Mouse (Mus musculus) layer of hippocampus, adult 11-12 months (tissue): Measurements from ENCODE around the gene Psg23.
"Not testable (repeated sequence)": the region's sequence is repeated elsewhere in the genome, so short reads cannot be mapped to it uniquely, and the experiment has no call there.

Experiments
- DNase-seq: peaks from one replicate; pipeline ENCODE4 v3.0.0; 2022; ENCODE audit warnings: low spot score

Psg23 gene

DNA sequence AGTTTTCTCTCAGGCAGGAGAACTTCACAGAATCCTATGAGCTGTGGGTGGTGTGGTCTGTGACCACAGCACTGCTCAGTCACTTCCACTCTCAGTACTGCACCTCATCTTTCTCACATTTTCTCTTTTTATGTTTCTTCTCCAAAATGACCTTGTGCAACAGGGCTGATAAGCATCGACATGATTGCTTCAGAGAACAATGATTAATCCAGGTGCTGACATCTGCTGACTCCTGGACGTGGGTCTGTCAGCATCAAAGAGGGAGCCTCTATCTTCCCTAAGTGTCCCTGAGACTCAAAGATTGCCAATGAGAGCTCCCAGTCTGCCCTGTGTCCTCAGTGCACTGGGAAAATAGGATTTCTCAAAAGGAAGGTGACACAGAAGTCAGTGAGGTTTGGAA is at the start of gene Psg23:
Gene Psg23, minus strand, starts transcription at position 101 of the 400 bp plus-strand sequence.
- not testable (repeated sequence) for DNase-seq

DNA sequence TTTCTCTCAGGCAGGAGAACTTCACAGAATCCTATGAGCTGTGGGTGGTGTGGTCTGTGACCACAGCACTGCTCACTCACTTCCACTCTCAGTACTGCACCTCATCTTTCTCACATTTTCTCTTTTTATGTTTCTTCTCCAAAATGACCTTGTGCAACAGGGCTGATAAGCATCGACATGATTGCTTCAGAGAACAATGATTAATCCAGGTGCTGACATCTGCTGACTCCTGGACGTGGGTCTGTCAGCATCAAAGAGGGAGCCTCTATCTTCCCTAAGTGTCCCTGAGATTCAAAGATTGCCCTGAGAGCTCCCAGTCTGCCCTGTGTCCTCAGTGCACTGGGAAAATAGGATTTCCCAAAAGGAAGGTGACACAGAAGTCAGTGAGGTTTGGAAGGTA is 40.3 kb upstream of the Psg23 start, which contains the start of gene Psg21:
Gene Psg21, minus strand, starts transcription at position 101 of the 400 bp plus-strand sequence.
- not testable (repeated sequence) for DNase-seq

DNA sequence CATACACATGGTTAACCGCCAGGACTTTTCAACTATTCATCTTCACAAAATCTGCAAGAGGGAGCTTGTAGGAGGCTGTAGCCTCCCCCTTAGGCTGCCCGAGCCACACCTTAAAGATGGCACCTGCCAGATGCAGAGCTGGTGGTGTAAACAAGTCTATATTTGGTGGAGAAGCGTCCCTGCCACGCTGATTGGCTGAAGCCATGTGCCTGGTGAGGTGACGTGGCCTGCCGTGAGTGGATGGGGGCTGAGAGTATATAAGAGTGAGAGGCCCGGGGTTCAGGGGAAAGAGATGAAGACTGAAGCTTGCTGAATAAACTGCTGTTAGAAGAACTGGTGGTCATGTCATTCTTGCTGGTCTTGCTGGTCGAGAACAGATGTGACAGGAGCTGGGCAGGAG is 10.6 kb upstream of the Psg23 start:
- DNase-seq: not testable (repeated sequence)

DNA sequence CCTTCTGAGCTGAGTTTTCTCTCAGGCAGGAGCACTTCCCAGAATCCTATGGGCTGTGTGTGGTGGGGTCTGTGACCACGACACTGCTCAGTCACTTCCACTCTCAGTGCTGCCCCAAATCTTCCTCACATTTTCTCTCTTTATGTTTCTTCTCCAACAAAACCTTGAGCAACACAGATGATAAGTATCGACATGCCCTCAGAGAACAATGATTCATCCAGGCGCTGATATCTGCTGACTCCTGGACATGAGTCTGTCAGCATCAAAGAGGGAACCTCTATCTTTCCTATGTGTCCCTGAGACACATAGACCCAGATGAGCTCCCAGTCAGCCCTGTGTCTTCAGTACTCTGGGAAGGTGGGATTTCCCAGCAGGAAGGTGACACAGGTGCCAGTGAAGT is 49.1 kb downstream of the Psg23 start, which contains the start of gene Psg27:
Gene Psg27, minus strand, starts transcription at position 101 of the 400 bp plus-strand sequence.
- no peak for DNase-seq

DNA sequence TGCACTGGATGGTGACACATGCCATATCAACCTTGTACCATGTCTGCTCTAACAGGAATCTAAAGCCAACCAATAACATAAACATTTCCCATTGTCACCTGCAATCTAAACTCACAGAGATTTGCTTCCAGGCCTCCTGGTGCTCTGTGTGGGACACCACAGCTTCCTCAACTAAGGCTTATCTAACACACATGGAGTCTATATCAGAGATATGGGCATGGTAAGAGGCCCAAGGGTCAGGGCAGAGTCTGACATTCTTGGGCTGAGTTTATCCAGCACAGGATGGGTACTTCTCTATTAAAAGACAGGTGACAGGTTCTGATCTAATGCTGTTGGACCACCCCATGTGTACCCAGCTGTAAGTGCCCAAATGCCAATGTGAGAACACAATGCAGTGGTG is 56.5 kb downstream of the Psg23 start:
- no peak for DNase-seq
